Mouse (Mus musculus): Measurements from ENCODE around the gene Tchp. TPM values are rescaled to one million over a fixed set of nuclear protein-coding genes. Genes with fewer than 3 reads are reported as not detected.

Gene Tchp
- polyA plus RNA-seq, 1 experiment from 2014 or later = 21.5 TPM

DNA sequence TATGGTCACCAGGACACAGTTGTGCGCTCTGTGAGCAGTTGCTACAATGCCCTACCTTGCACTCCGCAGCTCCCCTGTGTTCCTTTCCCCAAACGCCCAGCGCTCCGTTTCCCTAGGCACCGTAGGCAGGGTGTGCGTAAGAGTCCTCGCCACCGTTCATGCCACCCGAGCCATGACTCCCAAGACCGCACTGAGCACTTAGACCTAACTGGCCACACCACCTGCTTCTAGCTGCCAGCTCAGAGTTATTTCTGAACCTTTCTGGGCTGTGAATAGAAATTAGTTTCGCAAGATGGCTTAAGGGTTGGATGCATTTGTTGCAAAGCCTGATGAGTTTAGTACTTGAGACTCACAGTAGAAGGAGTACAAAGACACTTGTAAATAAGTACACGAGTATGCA lies 15.3 kb downstream of the Tchp start:
- no peak overlapping the region for H3K4me3 ChIP-seq
- no peaks in the 10 kb centered on the region; the same call in 1 of the 2 replicates for H3K9me3 ChIP-seq
- H3K27me3 ChIP-seq = no peaks in the 10 kb centered on the region
- peaks cover 78% of the 10 kb centered on the region for H3K36me3 ChIP-seq
- H3K4me2 ChIP-seq (replicated peaks) = no peak overlapping the region
- H3K9ac ChIP-seq (replicated peaks) = no peak overlapping the region
- 94% methylated on average over 13 of the region's 13 CpGs for WGBS
- no peak overlapping the region for H3K27ac ChIP-seq (replicated peaks)
- ATAC-seq (ENCODE audit: low FRiP score, low read depth) = no peak
- no peaks in the 10 kb centered on the region for H3K4me1 ChIP-seq

DNA sequence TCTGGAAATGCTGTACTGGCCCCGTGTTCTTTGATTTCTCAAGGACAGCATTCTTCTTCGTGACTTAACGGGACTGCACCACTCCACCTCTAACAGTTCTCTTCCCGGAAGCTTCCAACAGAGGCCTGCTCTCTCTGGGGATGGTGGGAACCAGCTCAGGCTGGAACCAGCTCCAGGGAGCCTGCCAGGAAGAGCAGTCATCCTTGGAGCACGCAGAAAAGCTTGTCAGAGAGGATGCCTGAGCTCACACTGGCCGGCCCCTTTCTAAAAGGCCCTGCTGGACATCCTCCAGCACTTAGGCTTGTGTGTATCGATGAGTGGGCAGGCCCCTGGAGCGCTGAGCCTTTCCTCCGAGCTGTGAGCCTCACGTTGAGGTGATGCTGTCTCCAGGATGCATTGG lies 20.6 kb downstream of the Tchp start:
- no peak overlapping the region for H3K27ac ChIP-seq (replicated peaks)
- WGBS = 89% methylated on average over 10 of the region's 10 CpGs
- peaks cover 79% of the 10 kb centered on the region for H3K36me3 ChIP-seq

DNA sequence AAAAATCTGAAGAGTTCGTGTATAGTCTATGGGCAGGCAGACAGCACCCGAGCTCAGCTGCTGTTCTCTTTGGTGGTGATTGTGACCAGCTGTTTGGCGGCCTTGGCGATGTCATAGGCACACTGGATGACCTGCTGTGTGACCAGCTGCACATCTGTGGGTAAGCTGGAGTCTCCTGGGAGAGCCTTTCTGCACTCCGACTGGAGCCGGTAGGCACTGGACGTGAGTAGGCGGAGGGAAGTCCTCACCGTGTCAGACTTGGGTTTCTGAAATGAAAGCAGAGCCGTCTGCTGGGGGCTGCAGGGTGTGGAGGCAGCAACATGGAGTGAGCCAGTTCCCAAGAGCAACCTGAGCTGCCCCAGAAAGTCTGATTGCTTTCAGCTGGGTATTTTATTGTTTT lies 22.6 kb downstream of the Tchp start:
- H3K36me3 ChIP-seq = peaks cover 83% of the 10 kb centered on the region
- no peaks in the 10 kb centered on the region for H3K4me1 ChIP-seq
- H3K9ac ChIP-seq (replicated peaks) = no peak overlapping the region
- ATAC-seq (ENCODE audit: low FRiP score, low read depth) = no peak
- no peak overlapping the region for H3K4me3 ChIP-seq
- H3K27me3 ChIP-seq = no peaks in the 10 kb centered on the region
- H3K27ac ChIP-seq (replicated peaks) = no peak overlapping the region
- no peaks in the 10 kb centered on the region for H3K9me3 ChIP-seq
- 79% methylated on average over 10 of the region's 10 CpGs for WGBS
- H3K4me2 ChIP-seq (replicated peaks) = no peak overlapping the region

More for the DNA sequence above, 20.6 kb downstream of the Tchp start:
- H3K9ac ChIP-seq (replicated peaks) = no peak overlapping the region
- H3K4me3 ChIP-seq = no peak overlapping the region
- H3K27me3 ChIP-seq = no peaks in the 10 kb centered on the region
- ATAC-seq (ENCODE audit: low FRiP score, low read depth) = no peak
- H3K9me3 ChIP-seq = no peaks in the 10 kb centered on the region; the same call in 1 of the 2 replicates
- H3K4me2 ChIP-seq (replicated peaks) = no peak overlapping the region
- no peaks in the 10 kb centered on the region for H3K4me1 ChIP-seq

DNA sequence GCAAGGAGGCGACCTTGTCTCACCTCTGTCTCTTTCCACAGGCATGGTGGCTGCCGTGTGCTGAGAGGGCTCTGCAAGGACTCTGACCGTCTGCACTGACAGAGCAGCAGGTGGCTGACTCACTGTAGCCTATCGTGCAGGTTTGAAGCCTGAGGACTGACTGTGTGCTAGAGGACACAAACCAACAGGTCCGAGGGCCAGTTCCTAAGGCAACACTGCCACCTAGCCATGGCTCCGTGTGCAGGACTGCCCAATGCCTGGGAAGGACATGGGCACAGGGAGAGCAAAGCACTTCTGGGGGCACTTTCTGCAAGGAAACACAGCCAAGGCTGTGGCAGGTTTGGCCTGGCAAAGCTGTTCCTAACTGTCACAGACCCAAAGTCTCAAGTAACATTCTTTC lies 23.9 kb downstream of the Tchp start:
- no peak overlapping the region for H3K4me3 ChIP-seq
- peaks cover 86% of the 10 kb centered on the region for H3K36me3 ChIP-seq
- no peak for ATAC-seq (ENCODE audit: low FRiP score, low read depth)
- whole genome bisulfite sequencing = 68% methylated on average over 6 of the region's 6 CpGs
- no peaks in the 10 kb centered on the region for H3K27me3 ChIP-seq
- no peak overlapping the region for H3K27ac ChIP-seq (replicated peaks)
- H3K9me3 ChIP-seq = no peaks in the 10 kb centered on the region
- H3K4me1 ChIP-seq = no peaks in the 10 kb centered on the region
- H3K9ac ChIP-seq (replicated peaks) = no peak overlapping the region
- no peak overlapping the region for H3K4me2 ChIP-seq (replicated peaks)

DNA sequence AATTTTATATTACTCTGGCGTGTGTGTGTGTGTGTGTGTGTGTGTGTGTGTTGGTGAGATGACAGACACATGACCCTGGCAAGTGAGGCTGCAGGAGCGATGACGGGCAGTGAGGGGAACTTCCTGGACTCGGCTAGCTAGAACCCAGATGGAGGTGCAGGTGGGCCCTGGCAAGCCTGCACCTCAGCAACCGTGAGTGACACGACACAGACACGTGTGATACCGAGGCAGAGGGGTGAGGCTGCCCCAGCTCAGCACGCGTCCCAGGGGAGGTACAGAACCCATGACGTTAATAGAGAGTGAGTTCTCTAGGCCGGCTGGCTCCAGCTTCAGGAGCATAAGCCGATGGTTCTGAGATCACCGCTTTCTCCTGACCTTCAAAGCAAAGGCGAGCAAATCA lies 24.4 kb downstream of the Tchp start:
- H3K27ac ChIP-seq (replicated peaks) = no peak overlapping the region
- H3K36me3 ChIP-seq = peaks cover 90% of the 10 kb centered on the region
- ATAC-seq (ENCODE audit: low FRiP score, low read depth) = no peak
- H3K4me3 ChIP-seq = no peak overlapping the region
- H3K27me3 ChIP-seq = no peaks in the 10 kb centered on the region
- no peaks in the 10 kb centered on the region for H3K4me1 ChIP-seq
- WGBS = 92% methylated on average over 15 of the region's 15 CpGs
- no peak overlapping the region for H3K4me2 ChIP-seq (replicated peaks)
- no peak overlapping the region for H3K9ac ChIP-seq (replicated peaks)
- no peaks in the 10 kb centered on the region for H3K9me3 ChIP-seq

DNA sequence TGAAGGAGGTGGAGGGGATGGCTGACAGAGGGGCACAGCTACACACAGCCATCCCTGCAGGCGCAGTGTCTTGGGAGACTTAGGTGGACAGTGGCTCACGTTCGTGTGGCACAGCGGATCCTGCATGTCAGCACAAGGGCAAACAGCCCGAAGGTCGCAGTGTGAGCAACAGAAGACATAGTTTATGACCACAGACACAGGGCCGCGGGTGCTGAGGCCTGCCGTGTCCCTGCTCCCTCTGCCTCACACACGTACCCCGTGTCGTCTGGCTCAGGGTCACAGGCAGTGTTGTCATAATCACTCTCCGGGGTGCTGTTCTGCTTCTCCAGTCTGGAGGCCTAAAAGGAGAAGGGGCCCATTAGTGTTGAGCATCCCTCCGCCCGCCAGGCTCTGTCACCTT lies 26.0 kb downstream of the Tchp start:
- H3K36me3 ChIP-seq = peaks cover 92% of the 10 kb centered on the region
- no peak overlapping the region for H3K4me2 ChIP-seq (replicated peaks)
- no peaks in the 10 kb centered on the region for H3K4me1 ChIP-seq
- no peak overlapping the region for H3K27ac ChIP-seq (replicated peaks)
- 95% methylated on average over 15 of the region's 15 CpGs for WGBS
- H3K9me3 ChIP-seq = no peaks in the 10 kb centered on the region
- H3K9ac ChIP-seq (replicated peaks) = no peak overlapping the region
- ATAC-seq (ENCODE audit: low FRiP score, low read depth) = no peak
- no peaks in the 10 kb centered on the region for H3K27me3 ChIP-seq
- no peak overlapping the region for H3K4me3 ChIP-seq

DNA sequence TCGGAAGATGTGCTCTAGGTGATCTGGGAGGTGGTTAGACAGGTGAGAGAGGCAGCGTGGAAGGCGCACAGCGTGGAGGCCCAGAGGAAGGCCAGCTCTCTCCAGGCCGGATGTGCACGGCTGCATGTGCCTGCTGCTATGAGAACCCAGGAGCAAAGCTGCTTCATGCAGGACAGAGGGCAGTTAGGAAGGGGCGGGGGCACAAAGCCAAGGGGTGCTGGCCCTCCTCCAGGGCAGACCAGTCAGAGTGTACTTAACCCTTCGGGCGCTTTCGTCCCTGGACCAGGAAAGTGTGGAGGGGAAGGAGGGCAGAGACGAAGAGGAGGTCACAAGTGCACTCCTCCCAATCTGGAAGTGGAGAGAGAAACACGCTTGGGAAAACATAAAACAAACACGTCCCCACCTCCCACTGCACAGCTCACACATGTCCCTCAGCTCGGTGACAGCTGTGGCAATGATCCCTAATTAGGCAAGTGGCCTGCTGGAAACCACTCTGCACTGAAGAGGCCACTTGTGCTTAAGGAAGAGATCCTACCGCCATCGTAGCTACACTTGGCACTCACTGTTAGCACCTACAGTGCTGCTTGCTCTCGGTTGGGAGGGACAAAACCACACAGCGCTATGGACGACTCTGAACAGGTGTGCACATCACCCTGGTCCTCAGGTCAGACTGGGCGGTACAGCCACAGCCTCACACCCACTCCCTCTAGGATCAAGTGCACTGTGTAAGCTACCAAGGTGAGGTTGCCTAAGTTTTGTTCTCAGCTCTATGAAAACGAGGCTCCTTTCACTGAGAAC lies 29.7 kb downstream of the Tchp start:
- no peak overlapping the region for H3K27ac ChIP-seq (replicated peaks)
- H3K4me1 ChIP-seq = no peaks in the 10 kb centered on the region
- no peak overlapping the region for H3K9ac ChIP-seq (replicated peaks)
- peaks cover 90% of the 10 kb centered on the region for H3K36me3 ChIP-seq
- no peaks in the 10 kb centered on the region for H3K27me3 ChIP-seq
- H3K4me3 ChIP-seq = no peak overlapping the region
- H3K9me3 ChIP-seq = no peaks in the 10 kb centered on the region
- H3K4me2 ChIP-seq (replicated peaks) = no peak overlapping the region
- ATAC-seq (ENCODE audit: low FRiP score, low read depth) = no peak
- 86% methylated on average over 21 of the region's 21 CpGs for WGBS

DNA sequence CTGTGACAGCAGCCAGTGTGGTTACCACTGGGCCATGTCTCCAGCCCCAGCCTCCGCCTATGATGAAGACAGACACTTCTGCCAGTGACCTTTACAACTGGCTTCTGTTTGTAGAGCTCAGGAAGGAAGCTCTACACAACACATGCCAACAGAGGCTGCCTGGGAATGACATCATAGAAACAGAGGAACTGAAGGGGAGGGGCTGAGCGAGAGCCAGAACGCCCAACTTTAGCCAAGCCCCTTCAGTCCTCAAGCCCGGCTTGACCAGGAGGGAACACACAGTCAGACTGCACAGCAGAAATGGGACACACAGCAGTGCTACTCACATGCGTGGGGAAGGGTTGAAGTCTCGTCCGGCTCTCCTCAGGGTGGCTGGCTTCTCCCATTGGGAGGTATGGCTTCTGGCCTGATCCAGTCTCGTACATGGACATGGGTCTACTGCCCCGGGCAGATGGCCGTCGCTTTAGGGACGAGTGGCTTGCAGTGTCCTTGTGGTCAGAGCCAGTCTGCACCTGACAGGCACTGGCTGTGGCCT lies 31.2 kb downstream of the Tchp start:
- Histone ChIP-seq H3K4me3 (no peak overlapping the region), H3K36me3 (peaks cover 90% of the 10 kb centered on the region), H3K4me2 (replicated peaks) (no peak overlapping the region), H3K27me3 (no peaks in the 10 kb centered on the region), H3K27ac (replicated peaks) (no peak overlapping the region), H3K9me3 (no peaks in the 10 kb centered on the region), H3K4me1 (no peaks in the 10 kb centered on the region), H3K9ac (replicated peaks) (no peak overlapping the region)
- WGBS = 87% methylated on average over 12 of the region's 12 CpGs
- ATAC-seq (ENCODE audit: low FRiP score, low read depth) = no peak

DNA sequence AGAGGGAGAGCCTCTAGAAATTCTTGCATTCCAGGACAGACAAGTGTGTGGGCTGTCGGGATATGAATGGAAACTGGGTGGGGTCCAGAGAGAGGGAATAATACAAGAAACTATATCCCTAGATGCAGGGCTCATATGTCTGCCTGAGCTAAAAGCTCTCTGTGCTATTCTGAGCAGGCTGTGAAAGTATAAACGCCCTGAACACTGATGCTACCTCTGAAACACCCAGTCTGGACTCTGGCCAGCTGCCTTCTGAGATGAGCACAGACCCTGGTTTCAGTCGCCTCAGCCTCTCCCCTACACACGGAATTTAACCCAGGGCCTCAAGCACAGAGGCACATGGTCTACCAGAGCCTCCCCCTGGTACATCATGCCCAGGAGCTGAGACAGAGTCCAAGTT lies 33.0 kb downstream of the Tchp start:
- Histone ChIP-seq H3K9ac (replicated peaks) (no peak overlapping the region), H3K4me2 (replicated peaks) (no peak overlapping the region), H3K4me1 (no peaks in the 10 kb centered on the region), H3K27me3 (no peaks in the 10 kb centered on the region), H3K36me3 (peaks cover 96% of the 10 kb centered on the region), H3K9me3 (no peaks in the 10 kb centered on the region), H3K4me3 (no peak overlapping the region), H3K27ac (replicated peaks) (no peak overlapping the region)
- ATAC-seq (ENCODE audit: low FRiP score, low read depth) = no peak
- 82% methylated on average over 4 of the region's 4 CpGs for WGBS

DNA sequence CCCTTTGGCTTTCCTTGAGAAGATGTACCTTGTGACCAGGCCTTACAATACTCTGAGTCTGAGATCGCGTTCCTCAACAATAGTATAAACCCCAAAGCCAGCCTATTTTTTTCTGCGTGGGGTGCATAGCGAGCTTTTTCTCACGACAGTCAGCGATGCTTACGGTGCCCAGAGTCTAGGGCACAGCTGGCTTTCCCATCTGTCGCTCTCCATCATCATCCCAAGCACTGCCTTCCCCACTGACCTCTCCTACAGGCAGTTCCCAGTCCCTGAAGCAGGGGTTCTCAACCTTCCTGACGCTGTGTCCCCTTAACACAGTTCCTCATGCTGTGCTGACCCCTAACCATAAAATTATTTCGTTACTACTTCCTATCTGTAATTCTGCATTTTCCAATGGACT lies 35.0 kb downstream of the Tchp start:
- H3K4me2 ChIP-seq (replicated peaks) = no peak overlapping the region
- no peak overlapping the region for H3K9ac ChIP-seq (replicated peaks)
- no peaks in the 10 kb centered on the region for H3K4me1 ChIP-seq
- 93% methylated on average over 10 of the region's 10 CpGs for WGBS
- no peaks in the 10 kb centered on the region for H3K9me3 ChIP-seq
- H3K27ac ChIP-seq (replicated peaks) = no peak overlapping the region
- H3K4me3 ChIP-seq = no peak overlapping the region
- H3K27me3 ChIP-seq = no peaks in the 10 kb centered on the region
- peaks cover 85% of the 10 kb centered on the region for H3K36me3 ChIP-seq
- no peak for ATAC-seq (ENCODE audit: low FRiP score, low read depth)

DNA sequence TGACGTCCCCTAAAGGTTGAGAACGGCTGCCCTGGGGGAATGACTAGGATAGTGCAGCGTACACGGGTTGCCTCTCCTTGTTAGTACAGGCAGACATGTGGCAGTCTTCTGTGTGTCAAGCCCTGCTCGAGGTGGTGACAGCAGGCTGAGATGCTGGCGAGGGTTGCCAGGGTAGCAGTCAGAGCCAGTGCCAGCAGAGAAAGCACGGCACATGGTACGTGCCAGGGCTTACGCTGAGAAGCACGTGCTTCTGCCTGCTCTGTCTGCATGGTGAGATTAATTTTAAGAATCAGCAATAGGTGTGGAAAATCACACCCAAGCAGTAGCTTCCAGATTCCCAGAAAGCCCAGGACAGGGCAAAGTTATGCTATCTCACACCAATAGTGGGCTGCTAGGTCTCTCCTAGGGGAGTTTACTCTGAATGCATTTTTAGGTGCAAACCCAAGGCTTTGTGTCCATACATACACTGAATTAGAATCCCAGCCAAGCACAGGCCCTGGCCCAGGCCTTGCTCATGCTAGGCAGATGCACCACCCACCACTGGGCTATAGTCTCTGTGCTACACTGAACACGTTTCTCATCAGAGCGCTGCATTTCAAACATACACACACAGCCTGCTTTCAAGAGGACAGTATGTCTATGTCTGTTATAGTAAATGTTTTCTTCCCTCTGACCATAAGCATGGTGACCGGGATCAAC lies 35.6 kb downstream of the Tchp start:
- Histone ChIP-seq H3K27me3 (no peaks in the 10 kb centered on the region), H3K27ac (replicated peaks) (no peak overlapping the region), H3K9ac (replicated peaks) (no peak overlapping the region), H3K36me3 (peaks cover 85% of the 10 kb centered on the region), H3K9me3 (no peaks in the 10 kb centered on the region), H3K4me3 (no peak overlapping the region), H3K4me1 (no peaks in the 10 kb centered on the region), H3K4me2 (replicated peaks) (no peak overlapping the region)
- ATAC-seq (ENCODE audit: low FRiP score, low read depth) = no peak
- 93% methylated on average over 13 of the region's 13 CpGs for WGBS

DNA sequence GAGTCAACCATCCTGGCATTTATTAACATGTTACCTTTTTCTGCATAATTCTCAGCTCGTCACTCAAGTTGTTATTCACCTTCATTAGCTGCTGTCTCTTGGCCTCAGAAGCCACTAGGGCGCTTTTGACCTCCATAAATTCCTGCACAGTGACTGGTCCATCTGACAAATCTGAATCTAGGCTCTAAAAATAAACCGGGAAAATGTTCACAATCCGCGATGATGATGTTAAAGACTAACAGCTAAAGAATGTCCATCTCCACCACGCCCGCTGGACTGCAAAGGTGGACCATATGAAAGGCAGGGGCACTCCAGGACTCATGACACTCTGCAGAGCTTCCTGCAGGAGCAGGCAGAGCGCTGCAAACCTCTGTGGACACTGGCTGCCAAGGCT lies 36.1 kb downstream of the Tchp start:
- H3K27me3 ChIP-seq = no peaks in the 10 kb centered on the region
- H3K4me2 ChIP-seq (replicated peaks) = no peak overlapping the region
- no peaks in the 10 kb centered on the region for H3K4me1 ChIP-seq
- H3K4me3 ChIP-seq = no peak overlapping the region
- no peaks in the 10 kb centered on the region for H3K9me3 ChIP-seq
- ATAC-seq (ENCODE audit: low FRiP score, low read depth) = no peak
- WGBS = 94% methylated on average over 8 of the region's 8 CpGs
- H3K9ac ChIP-seq (replicated peaks) = no peak overlapping the region
- peaks cover 85% of the 10 kb centered on the region for H3K36me3 ChIP-seq
- H3K27ac ChIP-seq (replicated peaks) = no peak overlapping the region
